Mouse (Mus musculus) Muller cell, postnatal 12 days (primary cell): ENCODE results near the gene Itpripl2.

Experiments
- DNase-seq: peaks from one replicate; pipeline ENCODE4 v3.0.0-alpha.2; 2015; ENCODE audit errors: inconsistent ontology term

The Itpripl2 gene

GRCm38 (mm10) chr7:118488060-118488664, 3.6 kb downstream of the Itpripl2 start:
- peak; percentile 53 for DNase-seq

GRCm38 (mm10) chr7:118486917-118487316, 4.9 kb downstream of the Itpripl2 start:
- no peak for DNase-seq

GRCm38 (mm10) chr7:118483996-118484395, 7.8 kb downstream of the Itpripl2 start:
- no peak for DNase-seq

GRCm38 (mm10) chr7:118482001-118482400, 9.8 kb downstream of the Itpripl2 start:
- DNase-seq: no peak

- no peak for DNase-seq
Measured at GRCm38 (mm10) chr7:118481047-118481810, 10.5 kb downstream of the Itpripl2 start.

- DNase-seq: no peak
Measured at GRCm38 (mm10) chr7:118480160-118480709, 11.5 kb downstream of the Itpripl2 start.

GRCm38 (mm10) chr7:118478835-118479312, 12.9 kb downstream of the Itpripl2 start:
- no peak for DNase-seq

- DNase-seq: no peak
Measured at GRCm38 (mm10) chr7:118476428-118476827, 15.3 kb downstream of the Itpripl2 start.

GRCm38 (mm10) chr7:118475008-118475705, 16.6 kb downstream of the Itpripl2 start:
- no peak for DNase-seq

GRCm38 (mm10) chr7:118472886-118473285, 18.9 kb downstream of the Itpripl2 start:
- DNase-seq: no peak

GRCm38 (mm10) chr7:118468060-118468459, 23.7 kb downstream of the Itpripl2 start:
- DNase-seq: no peak

GRCm38 (mm10) chr7:118464432-118464831, 27.3 kb downstream of the Itpripl2 start:
- peak; percentile 47 for DNase-seq

GRCm38 (mm10) chr7:118462818-118463762, 28.7 kb downstream of the Itpripl2 start:
- peak; percentile 53 for DNase-seq

- no peak for DNase-seq
Measured at GRCm38 (mm10) chr7:118461400-118462136, 30.2 kb downstream of the Itpripl2 start.

GRCm38 (mm10) chr7:118453722-118454121, 38.1 kb downstream of the Itpripl2 start:
- no peak for DNase-seq

- DNase-seq: no peak
Measured at GRCm38 (mm10) chr7:118452940-118453339, 38.8 kb downstream of the Itpripl2 start.

GRCm38 (mm10) chr7:118448134-118448967, 43.4 kb downstream of the Itpripl2 start, which contains the start of gene Syt17:
Syt17 (minus strand) TSS chr7:118448222.
- DNase-seq: peak; percentile 91

- peak; percentile 58 for DNase-seq
Measured at GRCm38 (mm10) chr7:118447291-118448133, 44.3 kb downstream of the Itpripl2 start.
